In the genomic region with DNA sequence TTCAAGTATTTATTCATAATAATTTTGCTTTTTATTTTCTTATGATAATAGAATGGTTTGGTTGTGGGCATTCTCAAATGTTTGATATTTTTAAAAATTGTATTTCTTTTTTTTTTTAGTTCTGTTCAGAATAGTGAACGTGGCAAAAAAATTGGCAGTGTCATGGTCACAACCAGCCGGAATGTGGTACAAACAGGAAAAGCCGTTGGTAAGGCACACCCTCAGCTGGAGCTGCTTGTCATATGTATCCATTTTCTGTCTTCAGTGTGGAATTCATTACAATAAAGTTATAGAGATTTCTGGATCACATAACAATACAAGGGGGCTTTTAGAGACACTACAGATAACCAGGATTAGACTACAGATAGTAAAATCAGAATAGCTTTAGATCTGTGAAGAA, we compare ENCODE assay signal across 21 mouse cellular contexts. TPM values are rescaled to one million over a fixed set of nuclear protein-coding genes. Genes with fewer than 3 reads are reported as not detected.
DNase-seq lines count a peak whose midpoint lies in the region; ATAC-seq lines count a peak whose summit lies in the region.
"Had no signal": no experiment of that assay in that cellular context is flagged by ENCODE, and none has a peak within 500 bp of the region (broad histone marks: within the 10 kb centered on the region; RNA-seq: fewer than 3 reads in every experiment).

No protein-coding gene starts in this region.

- H3K4me1 ChIP-seq in midbrain, embryonic 11.5 days (ENCODE audit: control insufficient read depth, insufficient read depth, low read length): no peaks in the 10 kb centered on the region
- H3K4me1 ChIP-seq in midbrain, embryonic 14.5 days (ENCODE audit: control insufficient read depth, insufficient read depth, low read length): no peaks in the 10 kb centered on the region

- DNase-seq in midbrain, embryonic 11.5 days (ENCODE audit: low spot score, missing footprints): peak; percentile 19
- no peak for DNase-seq in midbrain, embryonic 14.5 days
- no peak for DNase-seq in B cell, adult 2 months
- DNase-seq in gastrocnemius, postnatal 10 days: no peak
- DNase-seq: adrenal gland, adult 2 months; adrenal gland, adult 8-10 months; adrenal gland, postnatal 10 days; adrenal gland, postnatal 14 days; adrenal gland, postnatal 25 days; adrenal gland, postnatal 36 days; cerebellum, adult 11 months; cerebellum, adult 11-12 months; cerebellum, adult 18-20 months; cerebellum, adult 2 months had no signal

- no peaks in the 10 kb centered on the region for H3K9me3 ChIP-seq in midbrain, embryonic 11.5 days (ENCODE audit: control insufficient read depth, low read length)
- H3K9me3 ChIP-seq in midbrain, embryonic 14.5 days (ENCODE audit: control insufficient read depth, low read length): no peaks in the 10 kb centered on the region
- H3K9me3 ChIP-seq: G1E had no signal

- H3K27me3 ChIP-seq in midbrain, embryonic 11.5 days (ENCODE audit: control insufficient read depth, insufficient read depth, low read length): no peaks in the 10 kb centered on the region
- no peaks in the 10 kb centered on the region for H3K27me3 ChIP-seq in midbrain, embryonic 14.5 days (ENCODE audit: control insufficient read depth, insufficient read depth, low read length)
- H3K27me3 ChIP-seq: CH12.LX, Patski had no signal

- ATAC-seq in midbrain, embryonic 11.5 days (ENCODE audit: low FRiP score): no peak
- ATAC-seq in midbrain, embryonic 14.5 days (ENCODE audit: low FRiP score, low TSS enrichment): no peak
- ATAC-seq in common myeloid progenitor, adult 5-6 weeks (replicated peaks; ENCODE audit: low read depth, poor library complexity, severe bottlenecking): peak; percentile 71
- 0 out of 2 replicates have a peak, but pooled peaks have one; percentile 50 for ATAC-seq in megakaryocyte progenitor cell, adult 5-6 weeks (replicated peaks; ENCODE audit: poor library complexity)
- ATAC-seq: activated CD4-positive, CD25-positive, alpha-beta regulatory T cell, adult 4 months; CD4-positive, CD25-positive, alpha-beta regulatory T cell, adult 4 months; Patski had no signal

- no peak overlapping the region for H3K4me2 ChIP-seq in midbrain, embryonic 11.5 days
- no peak overlapping the region for H3K4me2 ChIP-seq in midbrain, embryonic 14.5 days (ENCODE audit: low read length)

- H3K27ac ChIP-seq in midbrain, embryonic 11.5 days (ENCODE audit: low read depth, low read length): no peak overlapping the region
- no peak overlapping the region for H3K27ac ChIP-seq in midbrain, embryonic 14.5 days (replicated peaks; ENCODE audit: low read depth, low read length)

- no peak overlapping the region for H3K9ac ChIP-seq in midbrain, embryonic 11.5 days (ENCODE audit: low read length)
- no peak overlapping the region for H3K9ac ChIP-seq in midbrain, embryonic 14.5 days (replicated peaks; ENCODE audit: low read length)

- H3K36me3 ChIP-seq in midbrain, embryonic 11.5 days (ENCODE audit: control insufficient read depth, insufficient read depth, low read length): 0 out of 2 replicates have a peak, but pooled peaks cover 9% of the 10 kb centered on the region
- H3K36me3 ChIP-seq in midbrain, embryonic 14.5 days (ENCODE audit: control insufficient read depth, insufficient read depth, low read length): peaks cover 63% of the 10 kb centered on the region

- H3K4me3 ChIP-seq in midbrain, embryonic 11.5 days (ENCODE audit: low read depth, low read length): no peak overlapping the region
- no peak overlapping the region for H3K4me3 ChIP-seq in midbrain, embryonic 14.5 days (replicated peaks; ENCODE audit: low read depth, low read length)

- WGBS in midbrain, embryonic 11.5 days: 92% methylated on average over 3 of the region's 3 CpGs
- 96% methylated on average over 3 of the region's 3 CpGs for WGBS in midbrain, embryonic 14.5 days

RNA-seq across cellular contexts. Expression of a gene that starts 39.0 kb away (rescaled TPM):
- 27.4 and 31.1 TPM in 2 replicates for polyA plus RNA-seq in midbrain, embryonic 11.5 days (2014; fragmentation: Nextera tagmentation; extraction: Ambion mirVana)
- polyA plus RNA-seq in midbrain, embryonic 14.5 days (2014; fragmentation: Nextera tagmentation; extraction: Ambion mirVana): 42.8 and 54.6 TPM in 2 replicates
- total RNA-seq in common myeloid progenitor, adult 5-6 weeks (2017): 24.2 and 31.6 TPM in 2 replicates
- total RNA-seq in megakaryocyte progenitor cell, adult 5-6 weeks (2015): 21.1 and 23.2 TPM in 2 replicates
- total RNA-seq in megakaryocyte progenitor cell, adult 5-6 weeks (2017): 19.7 and 22.2 TPM in 2 replicates
- 1 to 10 TPM; 6.9 to 7.4 TPM for total RNA-seq in gastrocnemius, postnatal 10 days (2021)

RNA-seq across cellular contexts. Expression of a gene that starts 43.9 kb away (rescaled TPM):
- 29.6 and 36.1 TPM in 2 replicates for polyA plus RNA-seq in midbrain, embryonic 11.5 days (2014; fragmentation: Nextera tagmentation; extraction: Ambion mirVana)
- polyA plus RNA-seq in midbrain, embryonic 14.5 days (2014; fragmentation: Nextera tagmentation; extraction: Ambion mirVana): 28.8 and 31.0 TPM in 2 replicates
- 46.2 and 48.8 TPM in 2 replicates for total RNA-seq in common myeloid progenitor, adult 5-6 weeks (2017)
- total RNA-seq in megakaryocyte progenitor cell, adult 5-6 weeks (2015): 32.0 and 32.6 TPM in 2 replicates
- 32.5 and 33.5 TPM in 2 replicates for total RNA-seq in megakaryocyte progenitor cell, adult 5-6 weeks (2017)
- total RNA-seq in gastrocnemius, postnatal 10 days (2021): 10 to 100 TPM; 21.9 to 25.8 TPM

RNA-seq across cellular contexts. Expression of a gene that starts 49.2 kb away (rescaled TPM):
- 232 and 241 TPM in 2 replicates for polyA plus RNA-seq in midbrain, embryonic 11.5 days (2014; fragmentation: Nextera tagmentation; extraction: Ambion mirVana)
- polyA plus RNA-seq in midbrain, embryonic 14.5 days (2014; fragmentation: Nextera tagmentation; extraction: Ambion mirVana): 103 and 104 TPM in 2 replicates
- total RNA-seq in common myeloid progenitor, adult 5-6 weeks (2017): 136 and 161 TPM in 2 replicates
- 103 and 126 TPM in 2 replicates for total RNA-seq in megakaryocyte progenitor cell, adult 5-6 weeks (2015)
- total RNA-seq in megakaryocyte progenitor cell, adult 5-6 weeks (2017): 135 and 200 TPM in 2 replicates
- 10 to 100 TPM; 29.1 to 33.2 TPM for total RNA-seq in gastrocnemius, postnatal 10 days (2021)

Comparison
In these comparisons a context has a peak if more than half of its experiments do, and no peak if none do; other contexts are left out.
1. ATAC-seq: peak in common myeloid progenitor, adult 5-6 weeks (single experiment) and megakaryocyte progenitor cell, adult 5-6 weeks (single experiment); none in midbrain, embryonic 11.5 days (single experiment) and midbrain, embryonic 14.5 days (single experiment).